Mouse (Mus musculus) heart, postnatal 0 days (tissue): ENCODE results near the gene Fer. TPM values are rescaled to one million over a fixed set of nuclear protein-coding genes. Genes with fewer than 3 reads are reported as not detected.

Experiments
- ATAC-seq: fragments of 200-750 bp; cut with Nextera tagmentation; 2 replicates; pipeline ENCODE4 v1.8.0; 2017; ENCODE audit warnings: low read depth, moderate number of reproducible peaks, moderate library complexity; ENCODE audit not compliant: insufficient read depth
- DNase-seq: peaks from one replicate; pipeline ENCODE4 v3.0.0-alpha.2; 2016; ENCODE audit warnings: low spot score
- H3K27ac ChIP-seq: fragments of 300-500 bp; sonication (generic); 2 replicates; pipeline ENCODE4 v1.5.1; 2014; ENCODE audit warnings: low read depth, mild to moderate bottlenecking
- H3K27me3 ChIP-seq: fragments of 300-500 bp; sonication (generic); 2 replicates; pipeline ENCODE4 v1.6.1; 2014; ENCODE audit warnings: low read length, mixed read lengths; ENCODE audit not compliant: control insufficient read depth, insufficient read depth
- H3K36me3 ChIP-seq: fragments of 300-500 bp; sonication (generic); replicated peaks from 2 replicates; pipeline ENCODE4 v1.6.1; 2014; ENCODE audit warnings: low read length, mixed read lengths; ENCODE audit not compliant: control insufficient read depth, insufficient read depth
- H3K4me1 ChIP-seq: fragments of 300-500 bp; sonication (generic); 2 replicates; pipeline ENCODE4 v1.6.1; 2014; ENCODE audit warnings: antibody characterized with exemption; ENCODE audit not compliant: control insufficient read depth, insufficient read depth
- H3K4me2 ChIP-seq: fragments of 300-500 bp; sonication (generic); 2 replicates; pipeline ENCODE4 v1.6.1; 2014; ENCODE audit warnings: low read depth, mild to moderate bottlenecking, low read length, moderate library complexity
- H3K4me3 ChIP-seq: fragments of 300-500 bp; sonication (generic); 2 replicates; pipeline ENCODE4 v1.5.1; 2014; ENCODE audit warnings: low read depth, low read length
- H3K9ac ChIP-seq: fragments of 300-500 bp; sonication (generic); replicated peaks from 2 replicates; pipeline ENCODE4 v1.6.1; 2014; ENCODE audit warnings: low read depth, low read length, mixed read lengths
- H3K9me3 ChIP-seq: fragments of 300-500 bp; sonication (generic); replicated peaks from 2 replicates; pipeline ENCODE4 v1.6.1; 2016; ENCODE audit warnings: low read length; ENCODE audit not compliant: control insufficient read depth
- CTCF ChIP-seq: IDR thresholded peaks from 2 replicates; pipeline ENCODE4 v1.5.1; 2016; ENCODE audit warnings: antibody characterized with exemption, control low read depth, low read depth
- EP300 ChIP-seq: IDR thresholded peaks from 2 replicates; pipeline ENCODE4 v1.6.1; 2016; ENCODE audit warnings: antibody characterized with exemption, low read depth
- WGBS: fragments of 180-500 bp; shearing (Covaris S2); extraction: QIAGEN DNeasy Blood & Tissue Kit; methylation state at CpG from one replicate; pipeline ENCODE4 v1.1.7; 2014; 5-methylcytosine and 5-hydroxymethylcytosine counted together
- polyA plus RNA-seq: library from polyadenylated mRNA; unstranded; fragments of >200 nt; fragmentation: Nextera tagmentation; extraction: Ambion mirVana; gene quantifications from 2 replicates; pipeline ENCODE4 v1.2.1, GENCODE M21; 2015
- total RNA-seq: library from RNA; depleted of rRNA; stranded (reverse); fragments of >200 nt; gene quantifications from 2 replicates; pipeline ENCODE4 v1.2.3, GENCODE M21; 2014; ENCODE audit warnings: low replicate concordance

Gene Fer
- total and polyA plus RNA-seq, 2 experiments from 2014 or later: 12.4 to 16.2 TPM

GRCm38 (mm10) chr17:63980167-63980566 lies 117.3 kb downstream of the Fer start:
- no peak overlapping the region for H3K4me2 ChIP-seq
- no peak overlapping the region for H3K9ac ChIP-seq
- 68% methylated on average over 3 of the region's 3 CpGs for WGBS
- no peaks in the 10 kb centered on the region for H3K9me3 ChIP-seq
- ATAC-seq: no peak
- no peaks in the 10 kb centered on the region for H3K4me1 ChIP-seq
- no peak overlapping the region for H3K27ac ChIP-seq
- TF ChIP-seq EP300 (no peak), CTCF (no peak)
- no peak overlapping the region for H3K4me3 ChIP-seq
- no peaks in the 10 kb centered on the region for H3K27me3 ChIP-seq
- DNase-seq: no peak
- H3K36me3 ChIP-seq: no peaks in the 10 kb centered on the region

- no peak overlapping the region for H3K4me2 ChIP-seq
- no peak overlapping the region for H3K9ac ChIP-seq
- H3K36me3 ChIP-seq: peaks cover 6% of the 10 kb centered on the region; the same call in 1 of the 2 replicates
- DNase-seq (no peak), ATAC-seq (no peak)
- no peaks in the 10 kb centered on the region for H3K27me3 ChIP-seq
- WGBS: 82% methylated on average over 2 of the region's 2 CpGs
- TF ChIP-seq CTCF (no peak), EP300 (no peak)
- no peaks in the 10 kb centered on the region for H3K9me3 ChIP-seq
- H3K4me1 ChIP-seq: no peaks in the 10 kb centered on the region
- H3K4me3 ChIP-seq: no peak overlapping the region
- no peak overlapping the region for H3K27ac ChIP-seq
Measured at GRCm38 (mm10) chr17:63988710-63989109, 125.8 kb downstream of the Fer start.

- Histone ChIP-seq H3K4me2 (no peak overlapping the region), H3K27ac (no peak overlapping the region), H3K4me1 (peaks cover 5% of the 10 kb centered on the region; the same call in 1 of the 2 replicates), H3K4me3 (no peak overlapping the region), H3K9ac (no peak overlapping the region), H3K36me3 (peaks cover 6% of the 10 kb centered on the region; the same call in 1 of the 2 replicates), H3K27me3 (no peaks in the 10 kb centered on the region), H3K9me3 (no peaks in the 10 kb centered on the region)
- no peak for ATAC-seq
- DNase-seq: no peak
- no peak for TF ChIP-seq CTCF
- no peak for TF ChIP-seq EP300
- WGBS: 75% methylated on average over 3 of the region's 3 CpGs
Measured at GRCm38 (mm10) chr17:63991160-63991559, 128.3 kb downstream of the Fer start.

GRCm38 (mm10) chr17:63995921-63996320 lies 133.1 kb downstream of the Fer start:
- ATAC-seq (no peak), DNase-seq (no peak)
- no peak for TF ChIP-seq EP300
- no peak for TF ChIP-seq CTCF
- peaks cover 5% of the 10 kb centered on the region; the same call in 1 of the 2 replicates for H3K4me1 ChIP-seq
- H3K9me3 ChIP-seq: no peaks in the 10 kb centered on the region
- no peak overlapping the region for H3K4me3 ChIP-seq
- H3K4me2 ChIP-seq: no peak overlapping the region
- H3K9ac ChIP-seq: no peak overlapping the region
- H3K36me3 ChIP-seq: peaks cover 6% of the 10 kb centered on the region; the same call in 1 of the 2 replicates
- WGBS: 98% methylated on average over 1 of the region's 1 CpGs
- no peaks in the 10 kb centered on the region for H3K27me3 ChIP-seq
- no peak overlapping the region for H3K27ac ChIP-seq

GRCm38 (mm10) chr17:63997643-63998042 lies 134.8 kb downstream of the Fer start:
- TF ChIP-seq EP300 (no peak), CTCF (no peak)
- no peak overlapping the region for H3K4me3 ChIP-seq
- 67% methylated on average over 6 of the region's 6 CpGs for WGBS
- H3K27ac ChIP-seq: no peak overlapping the region
- H3K4me1 ChIP-seq: peaks cover 5% of the 10 kb centered on the region; the same call in 1 of the 2 replicates
- ATAC-seq (no peak), DNase-seq (no peak)
- H3K4me2 ChIP-seq: no peak overlapping the region
- H3K9ac ChIP-seq: no peak overlapping the region
- no peaks in the 10 kb centered on the region for H3K36me3 ChIP-seq
- H3K27me3 ChIP-seq: no peaks in the 10 kb centered on the region
- no peaks in the 10 kb centered on the region for H3K9me3 ChIP-seq

- Histone ChIP-seq H3K4me2 (no peak overlapping the region), H3K27me3 (no peaks in the 10 kb centered on the region), H3K27ac (no peak overlapping the region), H3K4me3 (no peak overlapping the region), H3K4me1 (no peaks in the 10 kb centered on the region), H3K9me3 (no peaks in the 10 kb centered on the region), H3K36me3 (no peaks in the 10 kb centered on the region), H3K9ac (no peak overlapping the region)
- peak; percentile 46 for DNase-seq
- WGBS: 38% methylated on average over 13 of the region's 13 CpGs
- ATAC-seq: peak; percentile 73
- no peak for TF ChIP-seq CTCF
- no peak for TF ChIP-seq EP300
Measured at GRCm38 (mm10) chr17:64003444-64003843, 140.6 kb downstream of the Fer start.
